Mouse (Mus musculus): ENCODE measurements at regions not wholly inside any gene's neighbourhood (a gene's known extent, or its start where the extent isn't known, plus 50 kb on each side); places are given as distances from the start of the nearest gene placed in this dataset.

DNA sequence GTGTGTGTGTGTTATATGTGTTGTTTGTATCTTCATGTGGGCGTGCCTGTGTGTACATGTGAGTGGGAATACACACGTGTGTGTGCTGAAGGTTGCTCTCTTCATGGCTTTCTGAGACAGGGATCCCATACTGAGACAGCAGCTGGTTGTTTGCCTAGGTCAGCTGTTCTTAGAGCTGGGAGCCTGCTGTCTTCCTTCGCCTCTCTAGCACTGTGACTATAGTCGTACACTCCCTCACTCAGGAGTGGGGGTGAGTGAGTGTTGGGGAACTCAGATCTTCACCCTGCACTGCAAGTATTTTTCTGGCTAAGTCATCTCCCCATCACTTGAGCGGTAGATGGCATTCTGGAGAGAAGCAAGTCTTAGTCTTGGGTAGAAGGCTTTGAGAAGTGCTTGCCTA, 191.6 kb upstream of the Gm9833 start:
- H3K4me2 ChIP-seq (ENCODE audit: low read depth, low read length): no peak overlapping the region
- no peak overlapping the region for H3K4me3 ChIP-seq (ENCODE audit: low read depth, low read length)
- no peak for ATAC-seq (ENCODE audit: low read depth)
- H3K27ac ChIP-seq (ENCODE audit: low read depth, low read length): no peak overlapping the region
- no peaks in the 10 kb centered on the region for H3K9me3 ChIP-seq (ENCODE audit: control insufficient read depth, low read length)
- no peaks in the 10 kb centered on the region for H3K36me3 ChIP-seq (ENCODE audit: control insufficient read depth, insufficient read depth, low read length)
- no peak overlapping the region for H3K9ac ChIP-seq (replicated peaks; ENCODE audit: low read depth, low read length)
- no peaks in the 10 kb centered on the region for H3K27me3 ChIP-seq (ENCODE audit: control insufficient read depth, insufficient read depth, low read length)
- 88% methylated on average over 5 of the region's 5 CpGs for WGBS
- H3K4me1 ChIP-seq (ENCODE audit: control insufficient read depth, insufficient read depth, low read length): no peaks in the 10 kb centered on the region

DNA sequence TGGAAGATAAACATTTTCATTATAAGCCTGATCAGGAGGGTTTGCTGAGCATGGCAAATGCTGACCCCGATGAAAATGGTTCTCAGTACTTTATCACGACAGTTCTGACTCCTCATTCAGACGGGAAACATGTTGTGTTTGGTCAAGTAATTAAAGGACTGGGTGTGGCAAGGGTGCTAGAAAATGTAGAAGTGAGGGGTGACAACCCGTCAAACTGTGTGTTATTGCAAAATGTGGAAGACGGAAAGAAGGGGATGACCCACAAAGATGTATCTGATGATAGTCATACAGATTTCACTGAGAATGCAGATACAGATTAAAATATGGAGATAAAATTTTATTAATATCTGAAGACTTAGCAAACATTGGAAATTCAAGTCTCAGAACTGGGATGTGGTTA, 186.2 kb upstream of the Gm9833 start:
- Histone ChIP-seq H3K4me2 (ENCODE audit: low read depth, low read length) (no peak overlapping the region), H3K27me3 (ENCODE audit: control insufficient read depth, insufficient read depth, low read length) (no peaks in the 10 kb centered on the region), H3K4me1 (ENCODE audit: control insufficient read depth, insufficient read depth, low read length) (no peaks in the 10 kb centered on the region), H3K9me3 (ENCODE audit: control insufficient read depth, low read length) (no peaks in the 10 kb centered on the region), H3K27ac (ENCODE audit: low read depth, low read length) (no peak overlapping the region), H3K36me3 (ENCODE audit: control insufficient read depth, insufficient read depth, low read length) (no peaks in the 10 kb centered on the region), H3K9ac (replicated peaks; ENCODE audit: low read depth, low read length) (no peak overlapping the region), H3K4me3 (ENCODE audit: low read depth, low read length) (no peak overlapping the region)
- ATAC-seq (ENCODE audit: low read depth): no peak
- 92% methylated on average over 5 of the region's 5 CpGs for WGBS

DNA sequence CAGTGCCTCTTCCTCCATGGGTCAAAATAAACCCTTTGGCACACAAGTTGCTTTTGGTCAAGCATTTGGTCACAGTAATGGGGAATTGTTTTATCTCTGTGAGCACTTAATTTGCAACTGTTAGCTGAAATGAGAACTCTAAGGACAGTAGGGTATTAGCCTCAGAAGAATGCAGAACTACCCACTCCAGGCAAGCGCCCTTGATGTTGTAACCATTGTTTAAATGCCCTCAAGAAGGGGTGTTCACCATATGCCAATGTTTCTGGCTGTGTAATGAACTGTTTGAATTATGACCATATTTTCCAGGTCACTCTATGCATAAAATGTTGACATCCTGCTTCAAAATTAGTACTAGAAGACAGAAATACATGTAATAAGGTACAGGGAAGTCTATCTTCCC, 174.6 kb upstream of the Gm9833 start:
- H3K4me3 ChIP-seq (ENCODE audit: low read depth, low read length): no peak overlapping the region
- H3K27me3 ChIP-seq (ENCODE audit: control insufficient read depth, insufficient read depth, low read length): no peaks in the 10 kb centered on the region
- no peaks in the 10 kb centered on the region for H3K36me3 ChIP-seq (ENCODE audit: control insufficient read depth, insufficient read depth, low read length)
- H3K9ac ChIP-seq (replicated peaks; ENCODE audit: low read depth, low read length): no peak overlapping the region
- WGBS: 83% methylated on average over 1 of the region's 1 CpGs
- ATAC-seq (ENCODE audit: low read depth): no peak
- no peaks in the 10 kb centered on the region for H3K4me1 ChIP-seq (ENCODE audit: control insufficient read depth, insufficient read depth, low read length)
- H3K4me2 ChIP-seq (ENCODE audit: low read depth, low read length): no peak overlapping the region
- no peaks in the 10 kb centered on the region for H3K9me3 ChIP-seq (ENCODE audit: control insufficient read depth, low read length)
- H3K27ac ChIP-seq (ENCODE audit: low read depth, low read length): no peak overlapping the region

DNA sequence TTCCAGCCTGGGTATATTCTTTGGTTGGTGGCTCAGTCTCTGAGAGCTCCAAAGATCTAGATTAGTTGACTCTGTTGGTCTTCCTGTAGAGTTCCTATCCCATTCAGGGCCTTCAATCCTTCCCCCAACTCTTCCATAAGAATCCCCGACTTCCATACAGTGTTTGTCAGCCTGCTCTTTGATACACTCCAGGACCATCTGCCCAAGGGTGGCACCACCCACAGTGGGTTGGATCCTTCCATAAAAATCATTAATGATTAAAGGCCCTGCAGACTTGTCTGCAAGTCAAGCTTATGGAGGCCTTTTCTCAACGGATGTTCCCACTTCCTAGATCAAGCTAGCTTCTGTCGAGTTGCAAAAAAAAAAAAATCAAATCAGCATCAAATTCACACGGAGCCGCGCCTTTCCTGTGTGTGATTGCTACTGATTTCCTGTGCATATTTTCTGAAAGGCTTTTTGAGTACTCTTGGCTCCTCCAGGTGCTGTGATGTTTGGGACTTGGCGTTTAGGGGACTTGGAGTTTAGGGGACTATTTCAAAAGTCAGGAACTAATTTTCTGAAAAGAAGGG, 171.3 kb upstream of the Gm9833 start:
- no peak overlapping the region for H3K27ac ChIP-seq (ENCODE audit: low read depth, low read length)
- ATAC-seq (ENCODE audit: low read depth): no peak
- no peaks in the 10 kb centered on the region for H3K9me3 ChIP-seq (ENCODE audit: control insufficient read depth, low read length)
- no peaks in the 10 kb centered on the region for H3K27me3 ChIP-seq (ENCODE audit: control insufficient read depth, insufficient read depth, low read length)
- H3K4me3 ChIP-seq (ENCODE audit: low read depth, low read length): no peak overlapping the region
- WGBS: 90% methylated on average over 7 of the region's 7 CpGs
- no peaks in the 10 kb centered on the region for H3K36me3 ChIP-seq (ENCODE audit: control insufficient read depth, insufficient read depth, low read length)
- no peaks in the 10 kb centered on the region for H3K4me1 ChIP-seq (ENCODE audit: control insufficient read depth, insufficient read depth, low read length)
- no peak overlapping the region for H3K9ac ChIP-seq (replicated peaks; ENCODE audit: low read depth, low read length)
- H3K4me2 ChIP-seq (ENCODE audit: low read depth, low read length): no peak overlapping the region

DNA sequence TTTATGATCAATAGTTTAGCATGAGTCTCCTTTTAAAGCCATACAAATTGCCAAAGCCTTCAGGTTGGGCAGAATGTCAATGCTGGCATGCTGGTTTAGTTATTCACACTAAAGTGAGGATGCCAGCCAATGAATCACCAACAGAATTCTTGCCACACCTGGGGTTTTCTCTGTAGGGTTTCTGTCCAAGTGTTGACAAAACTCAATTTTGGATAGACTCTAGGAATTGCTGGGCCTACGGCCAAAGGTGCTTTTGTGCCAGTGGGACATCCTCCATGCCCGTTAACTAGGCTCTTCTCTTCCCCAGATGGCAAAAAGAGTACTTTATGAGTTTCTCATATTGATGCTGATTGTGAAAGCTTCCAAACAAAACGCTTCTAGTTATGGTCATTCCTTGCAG, 167.6 kb upstream of the Gm9833 start:
- no peak overlapping the region for H3K4me2 ChIP-seq (ENCODE audit: low read depth, low read length)
- WGBS: 87% methylated on average over 3 of the region's 3 CpGs
- no peak overlapping the region for H3K4me3 ChIP-seq (ENCODE audit: low read depth, low read length)
- H3K4me1 ChIP-seq (ENCODE audit: control insufficient read depth, insufficient read depth, low read length): no peaks in the 10 kb centered on the region
- H3K27ac ChIP-seq (ENCODE audit: low read depth, low read length): no peak overlapping the region
- ATAC-seq (ENCODE audit: low read depth): no peak
- H3K27me3 ChIP-seq (ENCODE audit: control insufficient read depth, insufficient read depth, low read length): no peaks in the 10 kb centered on the region
- no peaks in the 10 kb centered on the region for H3K36me3 ChIP-seq (ENCODE audit: control insufficient read depth, insufficient read depth, low read length)
- no peaks in the 10 kb centered on the region for H3K9me3 ChIP-seq (ENCODE audit: control insufficient read depth, low read length)
- no peak overlapping the region for H3K9ac ChIP-seq (replicated peaks; ENCODE audit: low read depth, low read length)

DNA sequence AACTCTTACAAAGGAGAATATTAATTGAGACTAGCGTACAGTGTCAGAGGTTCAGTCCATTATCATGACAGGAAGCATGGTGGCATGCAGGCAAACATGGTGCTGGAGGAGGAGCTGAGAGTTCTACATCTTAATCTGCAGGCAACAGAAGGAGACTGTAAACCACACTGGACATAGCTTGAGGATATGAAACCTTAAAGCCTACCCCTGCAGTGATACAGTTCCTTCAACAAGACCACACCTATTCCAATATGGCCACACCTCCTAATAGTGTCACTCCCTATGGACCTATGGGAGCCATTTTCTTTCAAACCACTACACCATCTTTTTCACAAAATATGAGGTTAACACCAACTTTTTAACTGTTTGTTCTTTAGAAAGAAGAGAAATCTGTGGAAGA, 166.2 kb upstream of the Gm9833 start:
- Histone ChIP-seq H3K9ac (replicated peaks; ENCODE audit: low read depth, low read length) (no peak overlapping the region), H3K9me3 (ENCODE audit: control insufficient read depth, low read length) (no peaks in the 10 kb centered on the region), H3K27me3 (ENCODE audit: control insufficient read depth, insufficient read depth, low read length) (no peaks in the 10 kb centered on the region), H3K4me2 (ENCODE audit: low read depth, low read length) (no peak overlapping the region), H3K4me3 (ENCODE audit: low read depth, low read length) (no peak overlapping the region), H3K4me1 (ENCODE audit: control insufficient read depth, insufficient read depth, low read length) (no peaks in the 10 kb centered on the region), H3K36me3 (ENCODE audit: control insufficient read depth, insufficient read depth, low read length) (no peaks in the 10 kb centered on the region), H3K27ac (ENCODE audit: low read depth, low read length) (no peak overlapping the region)
- no peak for ATAC-seq (ENCODE audit: low read depth)
- WGBS: 96% methylated on average over 1 of the region's 1 CpGs

DNA sequence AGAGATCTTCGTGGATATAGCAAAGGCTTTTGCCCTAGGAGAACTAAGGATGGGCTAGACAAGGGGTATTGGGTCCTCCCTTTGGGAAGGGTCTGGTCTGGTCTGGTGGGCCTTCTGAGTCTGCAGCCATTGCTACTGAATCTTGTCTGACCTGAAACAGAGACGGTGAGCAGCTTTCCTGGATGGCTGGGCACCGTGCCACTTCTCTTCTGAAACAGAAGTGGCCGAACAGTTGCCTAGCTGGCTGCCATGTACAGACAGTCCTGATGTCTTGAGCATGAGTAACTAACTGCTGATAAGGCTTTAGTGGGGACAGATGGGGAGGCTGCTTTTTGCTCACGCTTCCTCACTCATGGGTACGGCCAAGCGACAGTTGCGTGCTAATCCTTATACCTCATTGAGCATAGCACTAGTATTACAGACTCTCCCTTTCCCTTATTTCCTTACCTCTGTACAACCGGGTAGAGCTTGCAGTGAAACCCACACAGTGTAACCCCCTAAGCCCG, 165.3 kb upstream of the Gm9833 start:
- Histone ChIP-seq H3K27me3 (ENCODE audit: control insufficient read depth, insufficient read depth, low read length) (no peaks in the 10 kb centered on the region), H3K4me3 (ENCODE audit: low read depth, low read length) (no peak overlapping the region), H3K27ac (ENCODE audit: low read depth, low read length) (no peak overlapping the region), H3K4me2 (ENCODE audit: low read depth, low read length) (no peak overlapping the region), H3K4me1 (ENCODE audit: control insufficient read depth, insufficient read depth, low read length) (no peaks in the 10 kb centered on the region), H3K36me3 (ENCODE audit: control insufficient read depth, insufficient read depth, low read length) (no peaks in the 10 kb centered on the region), H3K9ac (replicated peaks; ENCODE audit: low read depth, low read length) (no peak overlapping the region), H3K9me3 (ENCODE audit: control insufficient read depth, low read length) (no peaks in the 10 kb centered on the region)
- WGBS: 92% methylated on average over 10 of the region's 10 CpGs
- no peak for ATAC-seq (ENCODE audit: low read depth)

DNA sequence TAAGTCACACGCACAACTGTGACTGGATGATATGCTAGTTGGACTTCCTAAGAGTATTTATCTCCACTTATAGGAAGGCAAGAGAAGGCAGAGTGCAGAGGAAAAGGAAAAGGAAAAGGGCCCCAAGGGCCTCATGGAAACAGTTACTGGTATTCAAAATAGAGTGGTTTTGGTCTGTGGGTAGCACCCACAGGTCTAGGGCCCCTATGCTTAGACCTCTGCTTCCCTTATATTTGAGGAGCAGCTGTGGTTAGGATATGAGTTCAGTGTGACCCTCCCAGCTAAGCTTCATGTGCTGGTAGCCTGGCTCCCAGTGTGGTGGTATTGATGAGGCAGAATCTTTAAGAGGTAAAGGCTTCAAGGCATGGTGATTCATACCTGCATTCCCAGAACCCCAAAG, 163.3 kb upstream of the Gm9833 start:
- no peak for ATAC-seq (ENCODE audit: low read depth)
- H3K9me3 ChIP-seq (ENCODE audit: control insufficient read depth, low read length): no peaks in the 10 kb centered on the region
- 100% methylated on average over 1 of the region's 1 CpGs for WGBS
- H3K36me3 ChIP-seq (ENCODE audit: control insufficient read depth, insufficient read depth, low read length): no peaks in the 10 kb centered on the region
- no peaks in the 10 kb centered on the region for H3K27me3 ChIP-seq (ENCODE audit: control insufficient read depth, insufficient read depth, low read length)
- H3K4me2 ChIP-seq (ENCODE audit: low read depth, low read length): no peak overlapping the region
- no peak overlapping the region for H3K9ac ChIP-seq (replicated peaks; ENCODE audit: low read depth, low read length)
- no peak overlapping the region for H3K4me3 ChIP-seq (ENCODE audit: low read depth, low read length)
- no peak overlapping the region for H3K27ac ChIP-seq (ENCODE audit: low read depth, low read length)
- no peaks in the 10 kb centered on the region for H3K4me1 ChIP-seq (ENCODE audit: control insufficient read depth, insufficient read depth, low read length)

DNA sequence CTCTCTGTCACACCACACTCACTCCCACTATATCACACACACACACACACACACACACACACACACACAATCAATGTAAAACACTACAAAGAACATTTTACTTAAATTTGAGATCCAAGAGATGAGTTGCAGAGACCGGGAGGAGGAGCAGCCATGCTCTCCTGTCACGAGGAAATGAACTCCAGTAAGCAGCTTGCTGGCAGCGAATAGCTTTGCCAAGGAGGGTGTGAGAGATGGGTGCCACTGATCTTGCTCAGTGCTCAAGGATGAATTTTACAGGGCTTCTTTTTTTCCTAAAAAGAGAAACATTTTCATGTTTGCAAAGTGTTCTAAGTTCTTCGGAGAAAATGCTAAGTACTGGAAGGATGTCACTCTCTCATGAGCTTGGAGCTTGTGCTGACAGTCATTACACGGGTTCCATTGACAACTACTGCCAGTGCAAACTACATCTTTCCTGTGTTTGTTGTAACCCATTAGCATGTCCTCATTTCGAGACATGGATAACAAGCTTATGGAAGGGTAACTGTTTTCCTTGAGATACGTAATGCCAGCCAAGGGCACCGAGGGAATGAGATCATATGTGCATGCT, 151.0 kb upstream of the Gm9833 start:
- Histone ChIP-seq H3K9ac (replicated peaks; ENCODE audit: low read depth, low read length) (no peak overlapping the region), H3K4me3 (ENCODE audit: low read depth, low read length) (no peak overlapping the region), H3K27me3 (ENCODE audit: control insufficient read depth, insufficient read depth, low read length) (no peaks in the 10 kb centered on the region), H3K9me3 (ENCODE audit: control insufficient read depth, low read length) (no peaks in the 10 kb centered on the region), H3K4me2 (ENCODE audit: low read depth, low read length) (no peak overlapping the region), H3K27ac (ENCODE audit: low read depth, low read length) (no peak overlapping the region), H3K4me1 (ENCODE audit: control insufficient read depth, insufficient read depth, low read length) (no peaks in the 10 kb centered on the region), H3K36me3 (ENCODE audit: control insufficient read depth, insufficient read depth, low read length) (no peaks in the 10 kb centered on the region)
- no peak for ATAC-seq (ENCODE audit: low read depth)
- WGBS: 87% methylated on average over 8 of the region's 8 CpGs
